Mouse (Mus musculus): ENCODE results near the gene Lif. TPM values are rescaled to one million over a fixed set of nuclear protein-coding genes. Genes with fewer than 3 reads are reported as not detected.

The Lif gene
- polyA plus RNA-seq, 1 experiment from 2014 or later = 0.04 TPM

GRCm38 (mm10) chr11:4293481-4293880 lies 36.1 kb downstream of the Lif start:
- no peaks in the 10 kb centered on the region for H3K36me3 ChIP-seq (ENCODE audit: poor library complexity, severe bottlenecking)
- 0 out of 2 replicates have a peak, but pooled peaks cover 7% of the 10 kb centered on the region for H3K4me1 ChIP-seq
- no peak overlapping the region for H3K9ac ChIP-seq
- ATAC-seq = no peak
- H3K27ac ChIP-seq = no peak overlapping the region
- H3K27me3 ChIP-seq = no peaks in the 10 kb centered on the region
- H3K9me3 ChIP-seq (replicated peaks) = no peaks in the 10 kb centered on the region
- H3K4me3 ChIP-seq = no peak overlapping the region
- H3K4me2 ChIP-seq = no peak overlapping the region
- WGBS = 92% methylated on average over 4 of the region's 4 CpGs

- H3K9ac ChIP-seq = no peak overlapping the region
- ATAC-seq = no peak
- no peak overlapping the region for H3K4me3 ChIP-seq
- WGBS = 85% methylated on average over 6 of the region's 6 CpGs
- 0 out of 2 replicates have a peak, but pooled peaks cover 7% of the 10 kb centered on the region for H3K4me1 ChIP-seq
- H3K4me2 ChIP-seq = no peak overlapping the region
- no peak overlapping the region for H3K27ac ChIP-seq
- H3K27me3 ChIP-seq = no peaks in the 10 kb centered on the region
- no peaks in the 10 kb centered on the region for H3K36me3 ChIP-seq (ENCODE audit: poor library complexity, severe bottlenecking)
- no peaks in the 10 kb centered on the region for H3K9me3 ChIP-seq (replicated peaks)
Measured at GRCm38 (mm10) chr11:4294047-4294446, 36.7 kb downstream of the Lif start.

- 48% methylated on average over 14 of the region's 14 CpGs for WGBS
- no peak overlapping the region for H3K4me2 ChIP-seq
- no peak overlapping the region for H3K27ac ChIP-seq
- no peak for ATAC-seq
- no peaks in the 10 kb centered on the region for H3K27me3 ChIP-seq
- no peaks in the 10 kb centered on the region for H3K9me3 ChIP-seq (replicated peaks)
- no peak overlapping the region for H3K4me3 ChIP-seq
- H3K4me1 ChIP-seq = 0 out of 2 replicates have a peak, but pooled peaks cover 7% of the 10 kb centered on the region
- H3K36me3 ChIP-seq (ENCODE audit: poor library complexity, severe bottlenecking) = no peaks in the 10 kb centered on the region
- no peak overlapping the region for H3K9ac ChIP-seq
Measured at GRCm38 (mm10) chr11:4294495-4295351, 37.4 kb downstream of the Lif start.

GRCm38 (mm10) chr11:4296610-4297275 lies 39.4 kb downstream of the Lif start:
- no peaks in the 10 kb centered on the region for H3K36me3 ChIP-seq (ENCODE audit: poor library complexity, severe bottlenecking)
- H3K9me3 ChIP-seq (replicated peaks) = no peaks in the 10 kb centered on the region
- H3K4me1 ChIP-seq = 0 out of 2 replicates have a peak, but pooled peaks cover 7% of the 10 kb centered on the region
- WGBS = 81% methylated on average over 10 of the region's 10 CpGs
- no peak overlapping the region for H3K9ac ChIP-seq
- no peak for ATAC-seq
- H3K4me2 ChIP-seq = no peak overlapping the region
- H3K4me3 ChIP-seq = no peak overlapping the region
- peaks cover 3% of the 10 kb centered on the region; the same call in 1 of the 2 replicates for H3K27me3 ChIP-seq
- no peak overlapping the region for H3K27ac ChIP-seq

- ATAC-seq = no peak
- no peak overlapping the region for H3K4me3 ChIP-seq
- H3K36me3 ChIP-seq (ENCODE audit: poor library complexity, severe bottlenecking) = no peaks in the 10 kb centered on the region
- WGBS = 79% methylated on average over 3 of the region's 3 CpGs
- no peaks in the 10 kb centered on the region for H3K9me3 ChIP-seq (replicated peaks)
- no peak overlapping the region for H3K27ac ChIP-seq
- H3K4me1 ChIP-seq = 0 out of 2 replicates have a peak, but pooled peaks cover 7% of the 10 kb centered on the region
- H3K9ac ChIP-seq = no peak overlapping the region
- H3K4me2 ChIP-seq = no peak overlapping the region
- peaks cover 9% of the 10 kb centered on the region; the same call in 1 of the 2 replicates for H3K27me3 ChIP-seq
Measured at GRCm38 (mm10) chr11:4297753-4298152, 40.4 kb downstream of the Lif start.

- Histone ChIP-seq H3K4me1 (0 out of 2 replicates have a peak, but pooled peaks cover 7% of the 10 kb centered on the region), H3K4me2 (no peak overlapping the region), H3K36me3 (ENCODE audit: poor library complexity, severe bottlenecking) (no peaks in the 10 kb centered on the region), H3K9me3 (replicated peaks) (no peaks in the 10 kb centered on the region), H3K4me3 (no peak overlapping the region), H3K27ac (no peak overlapping the region), H3K27me3 (peaks cover 9% of the 10 kb centered on the region; the same call in 1 of the 2 replicates), H3K9ac (no peak overlapping the region)
- WGBS = 50% methylated on average over 7 of the region's 7 CpGs
- ATAC-seq = no peak
Measured at GRCm38 (mm10) chr11:4298615-4299014, 41.3 kb downstream of the Lif start.

GRCm38 (mm10) chr11:4299191-4299590 lies 41.8 kb downstream of the Lif start:
- H3K4me3 ChIP-seq = no peak overlapping the region
- WGBS = 66% methylated on average over 12 of the region's 12 CpGs
- H3K9ac ChIP-seq = no peak overlapping the region
- no peak for ATAC-seq
- no peak overlapping the region for H3K4me2 ChIP-seq
- no peaks in the 10 kb centered on the region for H3K36me3 ChIP-seq (ENCODE audit: poor library complexity, severe bottlenecking)
- H3K27me3 ChIP-seq = peaks cover 9% of the 10 kb centered on the region; the same call in 1 of the 2 replicates
- H3K4me1 ChIP-seq = 0 out of 2 replicates have a peak, but pooled peaks cover 7% of the 10 kb centered on the region
- H3K9me3 ChIP-seq (replicated peaks) = no peaks in the 10 kb centered on the region
- H3K27ac ChIP-seq = no peak overlapping the region

GRCm38 (mm10) chr11:4299735-4300474 lies 42.5 kb downstream of the Lif start:
- 81% methylated on average over 14 of the region's 14 CpGs for WGBS

GRCm38 (mm10) chr11:4300683-4301082 lies 43.3 kb downstream of the Lif start:
- ATAC-seq = no peak
- H3K9ac ChIP-seq = no peak overlapping the region
- H3K27ac ChIP-seq = no peak overlapping the region
- peaks cover 9% of the 10 kb centered on the region; the same call in 1 of the 2 replicates for H3K27me3 ChIP-seq
- no peaks in the 10 kb centered on the region for H3K36me3 ChIP-seq (ENCODE audit: poor library complexity, severe bottlenecking)
- H3K4me1 ChIP-seq = no peaks in the 10 kb centered on the region
- no peak overlapping the region for H3K4me3 ChIP-seq
- no peak overlapping the region for H3K4me2 ChIP-seq
- 89% methylated on average over 3 of the region's 3 CpGs for WGBS
- no peaks in the 10 kb centered on the region for H3K9me3 ChIP-seq (replicated peaks)

More at GRCm38 (mm10) chr11:4299735-4300474, 42.5 kb downstream of the Lif start:
- H3K9me3 ChIP-seq (replicated peaks) = no peaks in the 10 kb centered on the region
- no peak overlapping the region for H3K9ac ChIP-seq
- no peak for ATAC-seq
- H3K27ac ChIP-seq = no peak overlapping the region
- 0 out of 2 replicates have a peak, but pooled peaks cover 5% of the 10 kb centered on the region for H3K4me1 ChIP-seq
- no peak overlapping the region for H3K4me3 ChIP-seq
- peaks cover 9% of the 10 kb centered on the region; the same call in 1 of the 2 replicates for H3K27me3 ChIP-seq
- H3K4me2 ChIP-seq = no peak overlapping the region
- H3K36me3 ChIP-seq (ENCODE audit: poor library complexity, severe bottlenecking) = no peaks in the 10 kb centered on the region

- Histone ChIP-seq H3K27me3 (peaks cover 9% of the 10 kb centered on the region; the same call in 1 of the 2 replicates), H3K9me3 (replicated peaks) (no peaks in the 10 kb centered on the region), H3K4me3 (no peak overlapping the region), H3K4me1 (no peaks in the 10 kb centered on the region), H3K36me3 (ENCODE audit: poor library complexity, severe bottlenecking) (no peaks in the 10 kb centered on the region), H3K4me2 (no peak overlapping the region), H3K27ac (no peak overlapping the region), H3K9ac (0 out of 2 replicates have a peak overlapping the region, but pooled peaks have one; percentile 16)
- ATAC-seq = no peak
- WGBS = 24% methylated on average over 5 of the region's 5 CpGs
Measured at GRCm38 (mm10) chr11:4302363-4302913, 45.1 kb downstream of the Lif start.

- no peak overlapping the region for H3K27ac ChIP-seq
- H3K9me3 ChIP-seq (replicated peaks) = no peaks in the 10 kb centered on the region
- H3K4me3 ChIP-seq = no peak overlapping the region
- H3K36me3 ChIP-seq (ENCODE audit: poor library complexity, severe bottlenecking) = no peaks in the 10 kb centered on the region
- WGBS = 44% methylated on average over 9 of the region's 9 CpGs
- H3K27me3 ChIP-seq = peaks cover 9% of the 10 kb centered on the region; the same call in 1 of the 2 replicates
- H3K4me1 ChIP-seq = peaks cover under 1% of the 10 kb centered on the region
- no peak overlapping the region for H3K9ac ChIP-seq
- no peak for ATAC-seq
- no peak overlapping the region for H3K4me2 ChIP-seq
Measured at GRCm38 (mm10) chr11:4303033-4303432, 45.7 kb downstream of the Lif start.

All from forebrain, embryonic 13.5 days (tissue).